Mouse (Mus musculus): ENCODE data around the gene Fbxw7. TPM values are rescaled to one million over a fixed set of nuclear protein-coding genes. Genes with fewer than 3 reads are reported as not detected.

Fbxw7 gene
- polyA plus RNA-seq, 1 experiment from 2014 or later: 16.8 TPM

GRCm38 (mm10) chr3:84836029-84836428, 21.0 kb downstream of the Fbxw7 start:
- no peak overlapping the region for H3K4me3 ChIP-seq (ENCODE audit: low read depth, low read length)
- H3K9ac ChIP-seq (replicated peaks; ENCODE audit: low read depth, low read length): no peak overlapping the region
- H3K27ac ChIP-seq (ENCODE audit: low read length): no peak overlapping the region
- H3K9me3 ChIP-seq (ENCODE audit: control insufficient read depth, low read depth, low read length): no peaks in the 10 kb centered on the region
- 59% methylated on average over 5 of the region's 5 CpGs for WGBS
- no peaks in the 10 kb centered on the region for H3K4me1 ChIP-seq (ENCODE audit: control insufficient read depth, insufficient read depth, low read length)
- ATAC-seq (ENCODE audit: insufficient number of reproducible peaks, insufficient read depth, low FRiP score, low read depth): no peak
- H3K27me3 ChIP-seq (ENCODE audit: control insufficient read depth, insufficient read depth, low read length): no peaks in the 10 kb centered on the region
- no peak overlapping the region for H3K4me2 ChIP-seq (replicated peaks; ENCODE audit: low read depth, low read length)
- H3K36me3 ChIP-seq (ENCODE audit: control insufficient read depth, insufficient read depth, low read length): no peaks in the 10 kb centered on the region

- H3K4me1 ChIP-seq (ENCODE audit: control insufficient read depth, insufficient read depth, low read length): no peaks in the 10 kb centered on the region
- H3K4me2 ChIP-seq (replicated peaks; ENCODE audit: low read depth, low read length): no peak overlapping the region
- no peak overlapping the region for H3K27ac ChIP-seq (ENCODE audit: low read length)
- H3K36me3 ChIP-seq (ENCODE audit: control insufficient read depth, insufficient read depth, low read length): no peaks in the 10 kb centered on the region
- no peak overlapping the region for H3K4me3 ChIP-seq (ENCODE audit: low read depth, low read length)
- H3K9me3 ChIP-seq (ENCODE audit: control insufficient read depth, low read depth, low read length): no peaks in the 10 kb centered on the region
- WGBS: 85% methylated on average over 3 of the region's 3 CpGs
- no peak overlapping the region for H3K9ac ChIP-seq (replicated peaks; ENCODE audit: low read depth, low read length)
- H3K27me3 ChIP-seq (ENCODE audit: control insufficient read depth, insufficient read depth, low read length): no peaks in the 10 kb centered on the region
- no peak for ATAC-seq (ENCODE audit: insufficient number of reproducible peaks, insufficient read depth, low FRiP score, low read depth)
Observed at GRCm38 (mm10) chr3:84837984-84838383, 22.9 kb downstream of the Fbxw7 start.

DNA sequence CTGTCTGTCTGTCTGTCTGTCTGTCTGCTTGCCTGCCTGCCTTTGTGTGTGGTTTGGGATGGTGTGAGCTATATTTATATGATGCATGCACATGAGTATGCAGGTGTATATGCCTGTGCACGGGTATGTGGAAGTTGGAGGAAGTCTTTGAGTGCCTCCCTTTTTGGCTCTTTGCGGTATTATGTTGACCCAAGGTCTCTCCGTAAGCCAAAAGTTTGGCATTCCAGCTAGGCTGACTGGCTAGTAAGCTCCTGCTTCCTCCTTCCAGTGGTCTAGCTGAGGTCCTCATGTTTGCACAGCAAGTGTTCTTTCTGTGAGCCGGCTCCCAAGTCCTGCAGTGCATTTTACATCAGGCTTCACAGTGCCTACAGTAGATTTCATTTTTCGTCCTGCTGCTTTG, 24.4 kb downstream of the Fbxw7 start:
- ATAC-seq (ENCODE audit: insufficient number of reproducible peaks, insufficient read depth, low FRiP score, low read depth): no peak
- H3K4me3 ChIP-seq (ENCODE audit: low read depth, low read length): no peak overlapping the region
- H3K27ac ChIP-seq (ENCODE audit: low read length): no peak overlapping the region
- H3K27me3 ChIP-seq (ENCODE audit: control insufficient read depth, insufficient read depth, low read length): no peaks in the 10 kb centered on the region
- H3K4me1 ChIP-seq (ENCODE audit: control insufficient read depth, insufficient read depth, low read length): no peaks in the 10 kb centered on the region
- H3K9ac ChIP-seq (replicated peaks; ENCODE audit: low read depth, low read length): no peak overlapping the region
- H3K4me2 ChIP-seq (replicated peaks; ENCODE audit: low read depth, low read length): no peak overlapping the region
- WGBS: 70% methylated on average over 5 of the region's 5 CpGs
- H3K36me3 ChIP-seq (ENCODE audit: control insufficient read depth, insufficient read depth, low read length): no peaks in the 10 kb centered on the region
- H3K9me3 ChIP-seq (ENCODE audit: control insufficient read depth, low read depth, low read length): no peaks in the 10 kb centered on the region

DNA sequence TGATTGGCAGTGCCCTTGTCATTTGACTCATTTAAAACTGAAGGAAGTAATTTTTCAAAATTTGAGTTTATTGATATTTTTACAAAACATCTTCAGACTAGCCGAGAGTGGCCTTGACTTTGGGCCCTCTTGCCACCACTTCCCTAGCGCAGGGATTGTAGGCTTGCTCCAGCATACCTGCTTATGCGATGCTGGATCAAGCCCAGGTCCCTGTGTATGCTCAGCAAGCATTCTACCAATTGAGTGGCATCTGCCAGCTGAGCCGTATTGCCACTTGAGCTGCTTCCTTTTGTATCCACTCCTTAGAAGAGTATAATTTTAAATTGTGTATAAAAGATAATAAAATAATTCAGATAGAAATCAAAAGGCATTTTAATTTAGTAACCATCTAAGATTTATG, 26.2 kb downstream of the Fbxw7 start:
- no peak overlapping the region for H3K9ac ChIP-seq (replicated peaks; ENCODE audit: low read depth, low read length)
- no peak overlapping the region for H3K4me3 ChIP-seq (ENCODE audit: low read depth, low read length)
- H3K36me3 ChIP-seq (ENCODE audit: control insufficient read depth, insufficient read depth, low read length): no peaks in the 10 kb centered on the region
- no peaks in the 10 kb centered on the region for H3K27me3 ChIP-seq (ENCODE audit: control insufficient read depth, insufficient read depth, low read length)
- 90% methylated on average over 4 of the region's 4 CpGs for WGBS
- no peaks in the 10 kb centered on the region for H3K4me1 ChIP-seq (ENCODE audit: control insufficient read depth, insufficient read depth, low read length)
- no peak overlapping the region for H3K4me2 ChIP-seq (replicated peaks; ENCODE audit: low read depth, low read length)
- H3K9me3 ChIP-seq (ENCODE audit: control insufficient read depth, low read depth, low read length): no peaks in the 10 kb centered on the region
- ATAC-seq (ENCODE audit: insufficient number of reproducible peaks, insufficient read depth, low FRiP score, low read depth): no peak
- no peak overlapping the region for H3K27ac ChIP-seq (ENCODE audit: low read length)

DNA sequence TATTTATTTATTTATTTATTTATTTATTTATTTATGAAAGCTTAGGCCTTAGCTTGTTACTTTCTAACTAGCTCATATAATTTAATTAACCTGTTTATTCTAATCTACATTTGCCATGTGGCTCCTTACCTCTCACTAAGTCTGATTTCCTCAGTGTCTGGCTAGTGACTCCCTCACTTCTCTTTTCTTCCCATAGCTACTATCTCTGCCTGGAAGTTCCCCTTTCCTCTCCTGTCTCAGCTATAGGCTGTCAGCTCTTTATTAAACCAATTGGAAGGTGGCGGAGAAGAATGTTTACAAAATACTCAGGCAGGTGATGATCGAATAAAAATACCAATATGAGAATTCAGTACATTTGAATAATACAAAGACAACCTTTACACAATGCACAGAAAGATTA, 27.7 kb downstream of the Fbxw7 start:
- Histone ChIP-seq H3K4me2 (replicated peaks; ENCODE audit: low read depth, low read length) (no peak overlapping the region), H3K4me1 (ENCODE audit: control insufficient read depth, insufficient read depth, low read length) (no peaks in the 10 kb centered on the region), H3K9ac (replicated peaks; ENCODE audit: low read depth, low read length) (no peak overlapping the region), H3K27me3 (ENCODE audit: control insufficient read depth, insufficient read depth, low read length) (no peaks in the 10 kb centered on the region), H3K4me3 (ENCODE audit: low read depth, low read length) (no peak overlapping the region), H3K36me3 (ENCODE audit: control insufficient read depth, insufficient read depth, low read length) (no peaks in the 10 kb centered on the region), H3K27ac (ENCODE audit: low read length) (no peak overlapping the region), H3K9me3 (ENCODE audit: control insufficient read depth, low read depth, low read length) (no peaks in the 10 kb centered on the region)
- WGBS: 83% methylated on average over 2 of the region's 2 CpGs
- ATAC-seq (ENCODE audit: insufficient number of reproducible peaks, insufficient read depth, low FRiP score, low read depth): no peak

DNA sequence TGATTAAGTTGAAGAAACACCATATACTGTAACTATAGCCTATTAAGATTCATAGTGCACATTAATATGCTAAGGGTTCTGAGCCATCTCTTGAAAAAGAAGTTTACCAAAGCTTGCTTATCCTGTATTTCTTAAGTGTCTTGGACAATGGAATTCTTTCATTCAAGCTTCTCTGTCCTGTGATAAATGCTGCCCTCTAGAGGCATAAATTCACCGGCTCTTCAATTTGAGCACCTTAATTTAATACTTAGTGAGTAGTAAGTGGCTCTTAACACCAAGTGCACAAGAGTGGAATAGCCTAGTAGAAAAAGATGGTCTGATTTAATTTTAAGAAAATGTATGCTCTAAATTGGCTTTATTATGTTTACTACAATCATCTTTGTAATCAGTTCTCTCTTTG, 28.5 kb downstream of the Fbxw7 start:
- Histone ChIP-seq H3K27me3 (ENCODE audit: control insufficient read depth, insufficient read depth, low read length) (no peaks in the 10 kb centered on the region), H3K27ac (ENCODE audit: low read length) (no peak overlapping the region), H3K4me3 (ENCODE audit: low read depth, low read length) (no peak overlapping the region), H3K36me3 (ENCODE audit: control insufficient read depth, insufficient read depth, low read length) (no peaks in the 10 kb centered on the region), H3K9me3 (ENCODE audit: control insufficient read depth, low read depth, low read length) (no peaks in the 10 kb centered on the region), H3K4me1 (ENCODE audit: control insufficient read depth, insufficient read depth, low read length) (no peaks in the 10 kb centered on the region), H3K4me2 (replicated peaks; ENCODE audit: low read depth, low read length) (no peak overlapping the region), H3K9ac (replicated peaks; ENCODE audit: low read depth, low read length) (no peak overlapping the region)
- ATAC-seq (ENCODE audit: insufficient number of reproducible peaks, insufficient read depth, low FRiP score, low read depth): no peak
- whole genome bisulfite sequencing: 23% methylated on average over 1 of the region's 1 CpGs

GRCm38 (mm10) chr3:84848798-84849197, 33.7 kb downstream of the Fbxw7 start:
- Histone ChIP-seq H3K4me3 (ENCODE audit: low read depth, low read length) (no peak overlapping the region), H3K9ac (replicated peaks; ENCODE audit: low read depth, low read length) (no peak overlapping the region), H3K36me3 (ENCODE audit: control insufficient read depth, insufficient read depth, low read length) (no peaks in the 10 kb centered on the region), H3K27me3 (ENCODE audit: control insufficient read depth, insufficient read depth, low read length) (no peaks in the 10 kb centered on the region), H3K27ac (ENCODE audit: low read length) (no peak overlapping the region), H3K9me3 (ENCODE audit: control insufficient read depth, low read depth, low read length) (no peaks in the 10 kb centered on the region), H3K4me1 (ENCODE audit: control insufficient read depth, insufficient read depth, low read length) (no peaks in the 10 kb centered on the region), H3K4me2 (replicated peaks; ENCODE audit: low read depth, low read length) (no peak overlapping the region)
- no peak for ATAC-seq (ENCODE audit: insufficient number of reproducible peaks, insufficient read depth, low FRiP score, low read depth)
- WGBS: 76% methylated on average over 4 of the region's 4 CpGs

GRCm38 (mm10) chr3:84850418-84850817, 35.4 kb downstream of the Fbxw7 start:
- WGBS: 90% methylated on average over 1 of the region's 1 CpGs
- ATAC-seq (ENCODE audit: insufficient number of reproducible peaks, insufficient read depth, low FRiP score, low read depth): no peak
- H3K4me1 ChIP-seq (ENCODE audit: control insufficient read depth, insufficient read depth, low read length): no peaks in the 10 kb centered on the region
- no peaks in the 10 kb centered on the region for H3K27me3 ChIP-seq (ENCODE audit: control insufficient read depth, insufficient read depth, low read length)
- H3K4me3 ChIP-seq (ENCODE audit: low read depth, low read length): no peak overlapping the region
- no peak overlapping the region for H3K9ac ChIP-seq (replicated peaks; ENCODE audit: low read depth, low read length)
- H3K27ac ChIP-seq (ENCODE audit: low read length): no peak overlapping the region
- H3K36me3 ChIP-seq (ENCODE audit: control insufficient read depth, insufficient read depth, low read length): no peaks in the 10 kb centered on the region
- H3K9me3 ChIP-seq (ENCODE audit: control insufficient read depth, low read depth, low read length): no peaks in the 10 kb centered on the region
- H3K4me2 ChIP-seq (replicated peaks; ENCODE audit: low read depth, low read length): no peak overlapping the region

DNA sequence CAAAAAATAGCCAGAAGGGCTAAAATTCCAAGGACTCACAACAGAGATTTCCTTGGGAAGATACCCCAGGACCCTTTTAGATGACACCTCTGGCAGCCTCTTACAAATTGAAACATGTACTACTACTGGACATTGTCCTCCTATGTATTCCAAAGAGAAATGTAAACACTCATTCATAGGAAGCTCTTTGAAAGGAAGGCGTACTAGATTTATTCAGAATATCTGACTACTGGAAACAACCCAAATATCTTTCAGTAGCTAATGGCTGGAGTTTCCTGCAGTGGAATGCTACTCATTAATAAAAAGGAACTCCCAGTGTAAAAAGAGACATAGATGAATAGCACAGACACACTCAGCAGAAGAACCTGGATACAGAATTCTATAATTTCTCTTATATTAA, 36.7 kb downstream of the Fbxw7 start:
- Histone ChIP-seq H3K27me3 (ENCODE audit: control insufficient read depth, insufficient read depth, low read length) (no peaks in the 10 kb centered on the region), H3K9me3 (ENCODE audit: control insufficient read depth, low read depth, low read length) (no peaks in the 10 kb centered on the region), H3K27ac (ENCODE audit: low read length) (no peak overlapping the region), H3K4me3 (ENCODE audit: low read depth, low read length) (no peak overlapping the region), H3K9ac (replicated peaks; ENCODE audit: low read depth, low read length) (no peak overlapping the region), H3K4me2 (replicated peaks; ENCODE audit: low read depth, low read length) (no peak overlapping the region), H3K4me1 (ENCODE audit: control insufficient read depth, insufficient read depth, low read length) (no peaks in the 10 kb centered on the region), H3K36me3 (ENCODE audit: control insufficient read depth, insufficient read depth, low read length) (no peaks in the 10 kb centered on the region)
- WGBS: 33% methylated on average over 1 of the region's 1 CpGs
- ATAC-seq (ENCODE audit: insufficient number of reproducible peaks, insufficient read depth, low FRiP score, low read depth): no peak
